Mouse (Mus musculus) v-Abl transformed pro-B cells (cell line): ENCODE data around the gene Tecta.

Source experiments
- in situ Hi-C, 2 experiments: fragments of 400-800 bp; cut with MboI; formaldehyde crosslinking; loops; one replicate each; pipeline ENCODE4 v1.15.1; 2025; ENCODE audit not compliant: unreplicated experiment in 2 of 2

Gene Tecta

GRCm38 (mm10) chr9:42388490-42388889 is 11.2 kb downstream of the Tecta start:
- in situ Hi-C loops = no loop called here

DNA sequence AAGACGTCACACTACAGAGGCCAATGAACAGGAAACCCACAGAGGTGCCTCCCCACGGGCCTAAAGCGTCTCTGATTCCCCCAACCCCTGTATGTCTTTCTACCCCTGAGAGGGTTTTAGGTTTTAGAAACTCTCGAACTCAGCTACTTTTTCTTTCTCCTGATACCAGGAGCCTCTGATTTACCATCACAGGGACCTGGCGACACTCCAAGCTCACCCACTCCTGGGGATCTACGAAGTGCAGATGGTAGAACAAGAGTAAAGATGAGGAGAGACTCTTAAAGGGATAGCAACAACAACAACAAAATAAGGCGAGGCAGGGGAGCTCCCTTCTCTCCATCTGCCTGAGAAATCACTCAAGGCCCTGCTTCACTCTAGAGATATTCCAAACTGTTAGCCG is 12.7 kb downstream of the Tecta start:
- in situ Hi-C loops = no loop called here

DNA sequence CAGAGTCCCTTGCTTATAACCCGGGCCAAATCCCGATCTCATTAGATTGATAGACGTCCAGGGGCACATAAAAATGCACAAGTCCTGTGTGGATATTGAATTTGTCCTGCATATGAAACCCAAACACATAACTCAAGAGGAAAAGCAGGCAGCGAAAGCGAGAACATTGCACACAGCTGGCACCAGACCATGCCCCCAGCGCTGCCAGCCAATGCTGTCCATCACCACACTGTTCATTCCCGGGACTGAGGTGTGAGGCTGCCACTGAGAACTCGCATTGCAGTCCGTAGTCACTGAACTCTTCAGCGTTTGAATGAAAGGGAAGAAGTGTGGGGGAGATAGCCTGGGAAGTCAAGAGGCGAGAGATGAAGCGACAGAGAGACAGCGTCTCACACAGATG is 14.1 kb downstream of the Tecta start:
- in situ Hi-C loops = no loop called here

GRCm38 (mm10) chr9:42382628-42383347 is 16.9 kb downstream of the Tecta start:
- in situ Hi-C loops = no loop called here

- in situ Hi-C loops = no loop called here
Measured at GRCm38 (mm10) chr9:42382063-42382462, 17.7 kb downstream of the Tecta start.

GRCm38 (mm10) chr9:42378071-42378470 is 21.7 kb downstream of the Tecta start:
- in situ Hi-C loops = no loop called here

DNA sequence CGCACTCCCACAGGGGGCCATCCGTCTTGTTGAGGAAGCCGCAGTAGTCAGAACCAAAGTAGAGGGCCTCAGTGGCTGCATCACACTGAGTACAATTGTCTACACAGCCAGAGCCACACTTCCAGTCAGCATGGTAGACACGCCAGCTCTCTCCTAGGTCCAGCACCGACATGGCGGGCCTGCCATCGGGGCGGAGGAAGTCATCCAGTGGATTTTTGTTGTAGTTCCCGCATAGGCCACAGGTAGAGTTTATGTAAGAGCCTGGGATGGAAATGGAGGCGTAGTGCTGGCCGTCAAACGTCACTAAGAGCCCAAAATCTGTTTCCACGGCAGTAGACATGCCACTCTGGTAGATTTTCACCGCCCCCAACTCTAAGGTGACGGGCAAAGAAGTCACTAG is 22.1 kb downstream of the Tecta start:
- in situ Hi-C loops = no loop called here

GRCm38 (mm10) chr9:42371670-42372368 is 27.9 kb downstream of the Tecta start:
- in situ Hi-C loops = no loop called here

GRCm38 (mm10) chr9:42357585-42357984 is 42.1 kb downstream of the Tecta start:
- in situ Hi-C loops = no loop called here

GRCm38 (mm10) chr9:42354871-42355270 is 44.9 kb downstream of the Tecta start:
- in situ Hi-C loops = no loop called here

GRCm38 (mm10) chr9:42349791-42350190 is 49.9 kb downstream of the Tecta start:
- in situ Hi-C loops = loop anchor here (25.0 kb wide), 2 partner anchors 613 to 638 kb away; no protein-coding TSS in a partner anchor

DNA sequence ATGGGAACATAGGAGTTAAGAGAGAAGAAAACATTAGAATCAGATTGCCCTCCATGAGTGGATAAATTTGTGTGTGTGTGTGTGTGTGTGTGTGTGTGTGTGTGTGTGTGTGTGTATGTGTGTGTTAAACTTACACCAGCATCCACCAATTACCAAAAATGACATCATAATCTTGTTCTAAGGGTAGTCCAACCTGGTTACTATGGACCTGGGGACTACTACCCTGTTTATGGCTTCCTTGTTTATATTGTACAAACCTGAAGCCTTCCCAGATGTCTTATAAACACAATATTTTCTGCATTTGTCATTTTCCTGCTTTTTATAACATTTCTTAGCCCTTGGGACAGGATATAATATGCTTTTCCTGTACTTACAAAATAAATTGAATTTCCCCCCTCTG is 53.4 kb downstream of the Tecta start:
- in situ Hi-C loops = loop anchor here (25.0 kb wide), 2 partner anchors 616 to 641 kb away; no protein-coding TSS in a partner anchor

DNA sequence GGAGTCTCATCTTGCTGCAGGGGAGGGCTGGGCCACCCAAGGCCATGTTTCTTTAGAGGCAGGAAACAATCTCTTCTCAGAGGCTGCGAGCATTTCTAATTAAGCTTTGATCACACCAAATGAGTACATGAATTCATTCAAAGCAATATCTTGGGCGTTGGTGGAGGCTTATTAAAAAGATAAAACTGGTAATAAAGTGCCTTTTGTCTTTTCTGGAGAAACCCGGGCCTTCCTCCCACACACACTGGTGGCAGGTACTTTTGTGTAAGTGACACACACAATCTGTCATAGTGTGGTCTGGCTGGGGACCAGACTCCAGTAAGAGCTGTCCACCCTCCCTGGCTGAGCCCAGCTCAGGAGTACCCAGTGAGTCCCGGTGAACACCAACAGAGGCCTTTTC is 60.6 kb downstream of the Tecta start:
- in situ Hi-C loops = loop anchor here (25.0 kb wide), 2 partner anchors 623 to 648 kb away; no protein-coding TSS in a partner anchor

GRCm38 (mm10) chr9:42337026-42337425 is 62.7 kb downstream of the Tecta start:
- in situ Hi-C loops = loop anchor here (25.0 kb wide), 2 partner anchors 625 to 650 kb away; no protein-coding TSS in a partner anchor

DNA sequence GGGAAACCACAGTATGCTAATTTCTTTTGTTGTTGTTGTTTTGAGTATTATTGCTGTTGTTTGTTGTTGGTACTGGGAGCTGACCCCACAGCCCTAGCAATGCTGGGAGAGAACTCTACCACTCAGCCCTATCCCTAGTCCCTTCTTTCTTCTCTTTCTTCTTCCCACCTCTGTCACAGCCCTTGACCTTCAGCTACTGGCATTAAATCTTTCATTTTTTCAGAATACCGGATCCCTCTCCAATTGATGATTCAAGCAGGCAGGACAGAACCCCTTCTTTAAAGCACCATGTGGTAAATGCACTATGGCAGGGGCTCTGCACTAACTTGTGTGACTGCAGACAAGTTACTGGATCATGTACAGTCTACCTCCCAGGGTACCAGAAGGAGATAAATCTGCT is 63.2 kb downstream of the Tecta start:
- in situ Hi-C loops = loop anchor here (25.0 kb wide), 2 partner anchors 626 to 651 kb away; no protein-coding TSS in a partner anchor

DNA sequence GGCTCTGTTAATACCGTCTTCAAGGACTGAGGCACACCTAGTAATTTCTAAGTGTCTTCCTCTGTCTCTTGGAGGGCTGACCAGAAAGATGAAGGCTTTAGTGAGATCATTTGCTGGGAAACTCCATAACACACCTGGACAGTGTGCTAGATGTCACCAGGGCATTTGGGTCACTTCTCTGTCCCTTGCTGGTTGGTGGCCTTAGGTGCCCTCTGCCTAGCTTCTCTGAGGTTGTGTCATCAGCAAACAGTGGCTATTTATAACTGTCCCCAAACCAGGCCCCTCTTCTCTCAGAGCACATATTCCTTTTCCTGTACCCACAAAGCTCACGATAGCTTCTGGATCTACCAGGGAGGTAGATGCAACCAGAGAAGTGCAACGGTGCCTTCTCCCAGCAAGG is 64.8 kb downstream of the Tecta start:
- in situ Hi-C loops = loop anchor here (5.0 to 25.0 kb wide), 3 partner anchors 627 to 1637 kb away; no protein-coding TSS in a partner anchor

- in situ Hi-C loops = loop anchor here (5.0 to 25.0 kb wide), 3 partner anchors 630 to 1640 kb away; no protein-coding TSS in a partner anchor
Measured at GRCm38 (mm10) chr9:42332692-42333091, 67.0 kb downstream of the Tecta start.

DNA sequence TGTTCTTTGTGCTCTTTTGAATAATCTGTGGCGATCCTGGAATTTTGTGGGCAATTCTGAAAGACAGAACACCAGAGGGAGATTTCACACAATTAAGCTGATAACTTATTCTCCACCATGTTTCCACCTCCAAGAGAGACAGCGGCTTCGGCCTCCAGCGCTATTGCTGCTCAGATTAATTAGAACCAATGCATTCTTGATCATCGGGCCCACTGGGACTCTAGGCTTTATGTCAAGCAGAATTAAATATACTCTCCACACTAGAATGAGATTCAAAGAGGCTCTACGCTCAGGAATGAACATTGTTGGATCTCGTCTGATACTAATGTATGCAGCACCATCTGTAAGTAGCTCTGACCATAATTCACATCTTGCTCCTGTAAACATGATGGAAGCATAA is 68.4 kb downstream of the Tecta start:
- in situ Hi-C loops = loop anchor here (5.0 to 25.0 kb wide), 3 partner anchors 631 to 1641 kb away; no protein-coding TSS in a partner anchor

DNA sequence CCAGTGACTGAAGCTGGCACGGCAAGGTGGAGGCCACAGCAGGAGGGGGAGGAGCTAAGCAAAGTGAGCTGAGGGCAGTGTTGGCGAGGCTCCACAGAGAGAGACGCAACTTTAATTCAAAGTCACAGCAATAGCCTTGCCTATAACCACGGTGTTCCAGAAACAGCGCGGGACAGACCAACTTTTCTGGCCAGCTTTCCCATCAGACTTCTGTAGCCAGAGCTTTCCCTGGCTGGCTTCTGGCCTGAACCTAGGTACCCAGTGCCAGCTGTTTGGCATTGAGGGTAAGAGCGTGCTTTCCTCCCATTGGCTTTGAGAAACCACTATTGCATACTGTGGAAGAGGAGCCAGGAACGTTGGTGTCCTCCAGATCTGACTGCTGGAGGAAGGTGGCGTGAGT is 70.0 kb downstream of the Tecta start:
- in situ Hi-C loops = loop anchor here (5.0 to 25.0 kb wide), 5 partner anchors 633 to 1645 kb away; no protein-coding TSS in a partner anchor

- in situ Hi-C loops = loop anchor here (10.0 to 25.0 kb wide), 4 partner anchors 635 to 1648 kb away; no protein-coding TSS in a partner anchor
Measured at GRCm38 (mm10) chr9:42326688-42327440, 72.9 kb downstream of the Tecta start.
